Mouse (Mus musculus) kidney, postnatal 0 days (tissue): ENCODE data around the gene 1110002E22Rik. TPM values are rescaled to one million over a fixed set of nuclear protein-coding genes. Genes with fewer than 3 reads are reported as not detected.

Experiments
- ATAC-seq: fragments of 200-750 bp; cut with Nextera tagmentation; replicated peaks from 2 replicates; pipeline ENCODE4 v1.8.0; 2017; ENCODE audit warnings: low read depth, moderate number of reproducible peaks, moderate TSS enrichment, moderate library complexity; ENCODE audit not compliant: low FRiP score
- DNase-seq: peaks from one replicate; pipeline ENCODE4 v3.0.0-alpha.2; 2016; ENCODE audit warnings: low spot score
- H3K27ac ChIP-seq: fragments of 300-500 bp; sonication (generic); 2 replicates; pipeline ENCODE4 v1.5.1; 2014; ENCODE audit warnings: mild to moderate bottlenecking
- H3K27me3 ChIP-seq: fragments of 300-500 bp; sonication (generic); 2 replicates; pipeline ENCODE4 v1.6.1; 2014; ENCODE audit warnings: low read length, mixed read lengths; ENCODE audit not compliant: insufficient read depth
- H3K36me3 ChIP-seq: fragments of 300-500 bp; sonication (generic); 2 replicates; pipeline ENCODE4 v1.6.1; 2014; ENCODE audit warnings: low read length, mixed read lengths; ENCODE audit not compliant: insufficient read depth
- H3K4me1 ChIP-seq: fragments of 300-500 bp; sonication (generic); replicated peaks from 2 replicates; pipeline ENCODE4 v1.6.1; 2014; ENCODE audit warnings: antibody characterized with exemption, low read length, mixed read lengths; ENCODE audit not compliant: insufficient read depth
- H3K4me2 ChIP-seq: fragments of 300-500 bp; sonication (generic); 2 replicates; pipeline ENCODE4 v1.6.1; 2014; ENCODE audit warnings: mild to moderate bottlenecking, low read length, moderate library complexity, mixed read lengths
- H3K4me3 ChIP-seq: fragments of 300-500 bp; sonication (generic); replicated peaks from 2 replicates; pipeline ENCODE4 v1.5.1; 2014; ENCODE audit warnings: low read depth, low read length
- H3K9ac ChIP-seq: fragments of 300-500 bp; sonication (generic); 2 replicates; pipeline ENCODE4 v1.6.1; 2014; ENCODE audit warnings: low read depth, low read length
- H3K9me3 ChIP-seq: fragments of 300-500 bp; sonication (generic); replicated peaks from 2 replicates; pipeline ENCODE4 v1.6.1; 2016; ENCODE audit warnings: low read length, inconsistent platforms, mixed read lengths
- CTCF ChIP-seq: IDR thresholded peaks from 2 replicates; pipeline ENCODE4 v1.5.1; 2016; ENCODE audit warnings: antibody characterized with exemption, low read depth, mild to moderate bottlenecking, moderate library complexity
- WGBS: fragments of 180-500 bp; shearing (Covaris S2); extraction: QIAGEN DNeasy Blood & Tissue Kit; methylation state at CpG from one replicate; pipeline ENCODE4 v1.1.7; 2014; 5-methylcytosine and 5-hydroxymethylcytosine counted together
- polyA plus RNA-seq: library from polyadenylated mRNA; unstranded; fragments of >200 nt; fragmentation: Nextera tagmentation; extraction: Ambion mirVana; gene quantifications from 2 replicates; pipeline ENCODE4 v1.2.1, GENCODE M21; 2015

Gene 1110002E22Rik
- polyA plus RNA-seq, 1 experiment from 2014 or later: 0.13 TPM

GRCm38 (mm10) chr3:138077476-138078340 is 12.9 kb downstream of the 1110002E22Rik start:
- ATAC-seq: no peak
- Histone ChIP-seq H3K36me3 (no peaks in the 10 kb centered on the region), H3K27me3 (no peaks in the 10 kb centered on the region), H3K4me3 (no peak overlapping the region), H3K27ac (no peak overlapping the region), H3K9ac (no peak overlapping the region), H3K9me3 (no peaks in the 10 kb centered on the region), H3K4me2 (no peak overlapping the region), H3K4me1 (no peaks in the 10 kb centered on the region)
- 79% methylated on average over 11 of the region's 11 CpGs for WGBS
- no peak for DNase-seq
- TF ChIP-seq CTCF: no peak

GRCm38 (mm10) chr3:138078701-138079100 is 13.8 kb downstream of the 1110002E22Rik start:
- TF ChIP-seq CTCF: no peak
- WGBS: 72% methylated on average over 1 of the region's 1 CpGs
- DNase-seq (no peak), ATAC-seq (no peak)
- no peaks in the 10 kb centered on the region for H3K36me3 ChIP-seq
- no peak overlapping the region for H3K27ac ChIP-seq
- no peaks in the 10 kb centered on the region for H3K4me1 ChIP-seq
- H3K9ac ChIP-seq: no peak overlapping the region
- H3K4me2 ChIP-seq: no peak overlapping the region
- no peaks in the 10 kb centered on the region for H3K9me3 ChIP-seq
- H3K4me3 ChIP-seq: no peak overlapping the region
- H3K27me3 ChIP-seq: no peaks in the 10 kb centered on the region

- 93% methylated on average over 1 of the region's 1 CpGs for WGBS
- Histone ChIP-seq H3K36me3 (no peaks in the 10 kb centered on the region), H3K4me1 (no peaks in the 10 kb centered on the region), H3K4me3 (no peak overlapping the region), H3K27ac (no peak overlapping the region), H3K27me3 (no peaks in the 10 kb centered on the region), H3K9me3 (no peaks in the 10 kb centered on the region), H3K4me2 (no peak overlapping the region), H3K9ac (no peak overlapping the region)
- no peak for ATAC-seq
- TF ChIP-seq CTCF: no peak
- no peak for DNase-seq
These were observed 18.3 kb downstream of the 1110002E22Rik start for GRCm38 (mm10) chr3:138083073-138083637.

- no peak for TF ChIP-seq CTCF
- WGBS: 94% methylated on average over 4 of the region's 4 CpGs
- no peaks in the 10 kb centered on the region for H3K9me3 ChIP-seq
These were observed 19.0 kb downstream of the 1110002E22Rik start for GRCm38 (mm10) chr3:138083896-138084295.

GRCm38 (mm10) chr3:138095301-138095700 is 30.4 kb downstream of the 1110002E22Rik start:
- H3K4me3 ChIP-seq: no peak overlapping the region
- 76% methylated on average over 3 of the region's 3 CpGs for WGBS
- no peak overlapping the region for H3K9ac ChIP-seq
- no peaks in the 10 kb centered on the region for H3K27me3 ChIP-seq
- H3K36me3 ChIP-seq: no peaks in the 10 kb centered on the region
- no peak overlapping the region for H3K27ac ChIP-seq
- no peak for TF ChIP-seq CTCF
- no peak overlapping the region for H3K4me2 ChIP-seq
- DNase-seq (no peak), ATAC-seq (no peak)
- no peaks in the 10 kb centered on the region for H3K9me3 ChIP-seq
- no peaks in the 10 kb centered on the region for H3K4me1 ChIP-seq

More at GRCm38 (mm10) chr3:138083896-138084295, 19.0 kb downstream of the 1110002E22Rik start:
- H3K4me2 ChIP-seq: no peak overlapping the region
- H3K4me3 ChIP-seq: no peak overlapping the region
- H3K36me3 ChIP-seq: no peaks in the 10 kb centered on the region
- ATAC-seq (no peak), DNase-seq (no peak)
- no peaks in the 10 kb centered on the region for H3K4me1 ChIP-seq
- H3K27ac ChIP-seq: no peak overlapping the region
- H3K9ac ChIP-seq: no peak overlapping the region
- no peaks in the 10 kb centered on the region for H3K27me3 ChIP-seq

- Histone ChIP-seq H3K9me3 (no peaks in the 10 kb centered on the region), H3K4me1 (no peaks in the 10 kb centered on the region), H3K27me3 (no peaks in the 10 kb centered on the region), H3K4me3 (no peak overlapping the region), H3K4me2 (no peak overlapping the region), H3K27ac (no peak overlapping the region), H3K36me3 (no peaks in the 10 kb centered on the region), H3K9ac (no peak overlapping the region)
- 37% methylated on average over 10 of the region's 10 CpGs for WGBS
- peak; percentile 78 for ATAC-seq
- TF ChIP-seq CTCF: no peak
- peak; percentile 45 for DNase-seq
These were observed 30.9 kb downstream of the 1110002E22Rik start for GRCm38 (mm10) chr3:138095718-138096117.
